In the genomic region with DNA sequence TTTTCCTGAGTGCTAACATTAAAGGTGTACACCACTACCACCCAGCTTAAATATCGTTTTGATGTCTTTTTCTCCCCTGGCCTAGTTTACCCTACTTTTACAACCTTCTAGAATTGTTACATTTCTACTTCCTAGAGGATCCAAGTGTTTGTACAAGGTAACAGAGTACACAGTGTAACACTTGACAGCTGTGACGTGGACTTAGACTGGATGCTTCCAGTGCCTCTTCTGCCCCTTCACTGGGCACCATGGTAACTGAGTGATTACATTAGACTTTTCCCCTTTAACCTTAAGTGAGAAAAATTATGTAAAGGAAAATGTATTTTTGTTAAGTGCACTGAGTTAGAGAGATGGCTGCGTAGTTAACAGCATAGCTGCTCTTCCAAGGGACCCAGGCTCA, we compare ENCODE assay signal across 30 mouse cellular contexts. TPM values are rescaled to one million over a fixed set of nuclear protein-coding genes. Genes with fewer than 3 reads are reported as not detected.
DNase-seq lines count a peak whose midpoint lies in the region; ATAC-seq and TF ChIP-seq lines count a peak whose summit lies in the region.
"Had no signal": no experiment of that assay in that cellular context is flagged by ENCODE, and none has a peak within 500 bp of the region (broad histone marks: within the 10 kb centered on the region; RNA-seq: fewer than 3 reads in every experiment).

No protein-coding gene starts in this region.

- no peak for TF ChIP-seq CTCF in lung, embryonic 14.5 days (IDR thresholded peaks at IDR 0.05; ENCODE audit: low read depth)

- peaks cover 93% of the 10 kb centered on the region for H3K36me3 ChIP-seq in lung, embryonic 14.5 days (ENCODE audit: insufficient read depth)
- peaks cover 35% of the 10 kb centered on the region for H3K36me3 ChIP-seq in lung, embryonic 16.5 days (ENCODE audit: control insufficient read depth, insufficient read depth, low read length)
- peaks cover 97% of the 10 kb centered on the region for H3K36me3 ChIP-seq in heart, embryonic 10.5 days

- no peak overlapping the region for H3K27ac ChIP-seq in lung, embryonic 14.5 days (ENCODE audit: low read depth)
- H3K27ac ChIP-seq in lung, embryonic 16.5 days (ENCODE audit: low read length): peak overlapping the region; percentile 77
- H3K27ac ChIP-seq in heart, embryonic 10.5 days: no peak overlapping the region
- H3K27ac ChIP-seq: embryonic facial prominence, embryonic 10.5 days; embryonic facial prominence, embryonic 13.5 days; heart, adult 2 months; hindbrain, embryonic 12.5 days; hindbrain, embryonic 15.5 days had no signal

- 55% methylated on average over 3 of the region's 3 CpGs for WGBS in lung, embryonic 14.5 days
- WGBS in lung, embryonic 16.5 days: 59% methylated on average over 3 of the region's 3 CpGs
- 91% methylated on average over 3 of the region's 3 CpGs for WGBS in heart, embryonic 10.5 days

- H3K27me3 ChIP-seq in lung, embryonic 14.5 days (ENCODE audit: insufficient read depth, low read length): no peaks in the 10 kb centered on the region
- no peaks in the 10 kb centered on the region for H3K27me3 ChIP-seq in lung, embryonic 16.5 days (ENCODE audit: control insufficient read depth, insufficient read depth, low read depth, low read length)
- H3K27me3 ChIP-seq in heart, embryonic 10.5 days (ENCODE audit: insufficient read depth, poor library complexity, severe bottlenecking): no peaks in the 10 kb centered on the region
- H3K27me3 ChIP-seq: CH12.LX; embryonic facial prominence, embryonic 13.5 days; forebrain, embryonic 12.5 days; hindbrain, embryonic 12.5 days; hindbrain, embryonic 15.5 days; Patski had no signal

- no peak overlapping the region for H3K4me3 ChIP-seq in lung, embryonic 14.5 days (ENCODE audit: low read depth, low read length)
- no peak overlapping the region for H3K4me3 ChIP-seq in lung, embryonic 16.5 days (ENCODE audit: low read length)
- H3K4me3 ChIP-seq in heart, embryonic 10.5 days: no peak overlapping the region
- H3K4me3 ChIP-seq: embryonic facial prominence, embryonic 10.5 days; embryonic facial prominence, embryonic 13.5 days; erythroblast, embryonic 14.5 days; forebrain, embryonic 12.5 days; heart, adult 2 months; hindbrain, embryonic 12.5 days; hindbrain, embryonic 15.5 days had no signal

- peak; percentile 92 for ATAC-seq in lung, embryonic 14.5 days (ENCODE audit: insufficient read depth)
- ATAC-seq in lung, embryonic 16.5 days (ENCODE audit: low read depth): peak; percentile 95
- ATAC-seq: forebrain, embryonic 16.5 days; Patski had no signal

- H3K4me1 ChIP-seq in lung, embryonic 14.5 days (ENCODE audit: insufficient read depth): no peaks in the 10 kb centered on the region
- peaks cover 16% of the 10 kb centered on the region for H3K4me1 ChIP-seq in lung, embryonic 16.5 days (replicated peaks; ENCODE audit: control insufficient read depth, insufficient read depth, low read length)
- 0 out of 2 replicates have a peak, but pooled peaks cover 3% of the 10 kb centered on the region for H3K4me1 ChIP-seq in heart, embryonic 10.5 days
- H3K4me1 ChIP-seq: embryonic facial prominence, embryonic 10.5 days; embryonic facial prominence, embryonic 13.5 days; forebrain, embryonic 12.5 days; hindbrain, embryonic 12.5 days; hindbrain, embryonic 15.5 days had no signal

- no peak overlapping the region for H3K4me2 ChIP-seq in lung, embryonic 14.5 days
- H3K4me2 ChIP-seq in lung, embryonic 16.5 days (ENCODE audit: low read depth, low read length): no peak overlapping the region
- H3K4me2 ChIP-seq: embryonic facial prominence, embryonic 13.5 days; forebrain, embryonic 12.5 days; heart, embryonic 11.5 days; hindbrain, embryonic 12.5 days; hindbrain, embryonic 15.5 days had no signal

- no peaks in the 10 kb centered on the region for H3K9me3 ChIP-seq in lung, embryonic 14.5 days (ENCODE audit: low read depth, low read length)
- H3K9me3 ChIP-seq in lung, embryonic 16.5 days (ENCODE audit: control insufficient read depth, low read length): no peaks in the 10 kb centered on the region
- H3K9me3 ChIP-seq in heart, embryonic 10.5 days: no peaks in the 10 kb centered on the region
- H3K9me3 ChIP-seq: embryonic facial prominence, embryonic 10.5 days; embryonic facial prominence, embryonic 13.5 days; forebrain, embryonic 12.5 days; G1E; hindbrain, embryonic 12.5 days; hindbrain, embryonic 15.5 days had no signal

- DNase-seq in lung, embryonic 14.5 days: peak; percentile 75
- peak; percentile 52 for DNase-seq in lung, postnatal 14 days
- DNase-seq in lung, postnatal 4 days: peak; percentile 30 to 41
- no peak for DNase-seq in urinary bladder, postnatal 25 days (ENCODE audit: low spot score)
- DNase-seq in heart, embryonic 10.5 days (ENCODE audit: low spot score): no peak
- no peak for DNase-seq in layer of hippocampus, adult 9-11 months
- DNase-seq: adrenal gland, adult 2 months; adrenal gland, postnatal 14 days; B cell, adult 2 months; cerebellum, adult 11 months; cerebellum, adult 8-10 months; cerebellum, postnatal 10 days; cerebellum, postnatal 36 days; embryo, embryonic 11 days; gastrocnemius, postnatal 10 days; gastrocnemius, postnatal 36 days; heart, adult 2 months had no signal

- H3K9ac ChIP-seq in lung, embryonic 14.5 days: no peak overlapping the region
- H3K9ac ChIP-seq in lung, embryonic 16.5 days (ENCODE audit: low read length): no peak overlapping the region
- H3K9ac ChIP-seq: embryonic facial prominence, embryonic 13.5 days; forebrain, embryonic 12.5 days; hindbrain, embryonic 12.5 days; hindbrain, embryonic 15.5 days had no signal

RNA-seq across cellular contexts. Expression of gene Gm10273, which starts 30.9 kb away (rescaled TPM):
- polyA plus RNA-seq in lung, embryonic 14.5 days (2014; fragmentation: Nextera tagmentation; extraction: Ambion mirVana): 9.4 and 19.0 TPM in 2 replicates
- 1.3 and 12.4 TPM in 2 replicates for polyA plus RNA-seq in lung, embryonic 16.5 days (2015; fragmentation: Nextera tagmentation; extraction: Ambion mirVana)
- polyA plus RNA-seq in heart, embryonic 10.5 days (2016; fragmentation: Nextera tagmentation; extraction: Ambion mirVana): 14.5 and 17.6 TPM in 2 replicates
- polyA plus RNA-seq: hindbrain, embryonic 12.5 days had no signal

RNA-seq across cellular contexts. Expression of gene Pla2g12b, which starts 38.9 kb away (rescaled TPM):
- not detected in 2 replicates for polyA plus RNA-seq in lung, embryonic 14.5 days (2014; fragmentation: Nextera tagmentation; extraction: Ambion mirVana)
- 0.19 and 1.0 TPM in 2 replicates for polyA plus RNA-seq in lung, embryonic 16.5 days (2015; fragmentation: Nextera tagmentation; extraction: Ambion mirVana)
- polyA plus RNA-seq in heart, embryonic 10.5 days (2016; fragmentation: Nextera tagmentation; extraction: Ambion mirVana): 1.6 and 9.4 TPM in 2 replicates
- polyA plus RNA-seq: adrenal gland, adult 2 months; cortical plate, adult 2 months; embryonic facial prominence, embryonic 10.5 days; embryonic facial prominence, embryonic 13.5 days; erythroblast, embryonic 14.5 days; forebrain, embryonic 12.5 days; forebrain, embryonic 16.5 days; G1E; hindbrain, embryonic 12.5 days; hindbrain, embryonic 15.5 days; Patski had no signal

RNA-seq across cellular contexts. Expression of gene P4ha1, which starts 41.5 kb away (rescaled TPM):
- polyA plus RNA-seq in lung, embryonic 14.5 days (2014; fragmentation: Nextera tagmentation; extraction: Ambion mirVana): 53.9 and 57.3 TPM in 2 replicates
- polyA plus RNA-seq in lung, embryonic 16.5 days (2015; fragmentation: Nextera tagmentation; extraction: Ambion mirVana): 78.7 and 81.8 TPM in 2 replicates
- polyA plus RNA-seq in heart, embryonic 10.5 days (2016; fragmentation: Nextera tagmentation; extraction: Ambion mirVana): 55.0 and 66.4 TPM in 2 replicates

Comparison
In these comparisons a context has a peak if more than half of its experiments do, and no peak if none do; other contexts are left out.
1. DNase-seq: peak in lung, embryonic 14.5 days (single experiment), lung, postnatal 14 days (single experiment) and lung, postnatal 4 days (2 of 2); none in urinary bladder, postnatal 25 days (single experiment), heart, embryonic 10.5 days (single experiment) and layer of hippocampus, adult 9-11 months (single experiment).